Mouse (Mus musculus) brown adipose tissue, adult 24 weeks (tissue): Measurements from ENCODE around the gene Hadha. TPM values are rescaled to one million over a fixed set of nuclear protein-coding genes. Genes with fewer than 3 reads are reported as not detected.
A peak's percentile ranks its signal among the peaks of the same experiment; 100 is the strongest.

Experiments
- H3K27ac ChIP-seq: fragments of 200-500 bp; replicated peaks from 2 replicates; pipeline ENCODE4 v1.5.1; 2012; ENCODE audit warnings: low read depth, mild to moderate bottlenecking, low read length
- H3K4me1 ChIP-seq: fragments of 200-500 bp; 2 replicates; pipeline ENCODE4 v1.6.1; 2012; ENCODE audit warnings: low read length, mixed read lengths; ENCODE audit not compliant: control insufficient read depth, insufficient read depth, insufficient read length
- H3K4me3 ChIP-seq: fragments of 200-500 bp; 2 replicates; pipeline ENCODE4 v1.5.1; 2012; ENCODE audit warnings: low read depth, mild to moderate bottlenecking, low read length, moderate library complexity; ENCODE audit not compliant: insufficient read depth
- polyA plus RNA-seq: library from polyadenylated mRNA; stranded (reverse); fragments of >200 nt; gene quantifications from 2 replicates; pipeline ENCODE4 v1.2.4, GENCODE M21; 2012; ENCODE audit not compliant: missing spikeins, insufficient read depth, insufficient read length

Gene Hadha
- 1,889 and 2,102 TPM in 2 replicates for polyA plus RNA-seq

- peaks cover 7% of the 10 kb centered on the region; the same call in 1 of the 2 replicates for H3K4me1 ChIP-seq
- peak within 1 kb of the TSS; percentile 97 for H3K27ac ChIP-seq
These were observed at the start of gene Hadha, which contains the start of gene Hadhb for GRCm38 (mm10) chr5:30154474-30155394. Hadha (minus strand) TSS chr5:30155162. Hadhb (plus strand) TSS chr5:30155248.

GRCm38 (mm10) chr5:30204441-30204840, 49.5 kb upstream of the Hadha start:
- Histone ChIP-seq H3K27ac (no peak overlapping the region), H3K4me3 (no peak overlapping the region), H3K4me1 (no peaks in the 10 kb centered on the region)

More at GRCm38 (mm10) chr5:30154474-30155394, at the start of gene Hadha, which contains the start of gene Hadhb:
- H3K4me3 ChIP-seq: peak within 1 kb of the TSS; percentile 69

- Histone ChIP-seq H3K27ac (no peak overlapping the region), H3K4me1 (no peaks in the 10 kb centered on the region), H3K4me3 (no peak overlapping the region)
These were observed 48.4 kb upstream of the Hadha start for GRCm38 (mm10) chr5:30203216-30203885.

- H3K27ac ChIP-seq: no peak overlapping the region
These were observed 47.3 kb upstream of the Hadha start for GRCm38 (mm10) chr5:30202221-30202620.

GRCm38 (mm10) chr5:30201521-30201920, 46.6 kb upstream of the Hadha start:
- H3K4me1 ChIP-seq: no peaks in the 10 kb centered on the region
- no peak overlapping the region for H3K4me3 ChIP-seq

More at GRCm38 (mm10) chr5:30202221-30202620, 47.3 kb upstream of the Hadha start:
- H3K4me1 ChIP-seq: no peaks in the 10 kb centered on the region
- no peak overlapping the region for H3K4me3 ChIP-seq

GRCm38 (mm10) chr5:30198257-30198656, 43.3 kb upstream of the Hadha start:
- no peak overlapping the region for H3K4me3 ChIP-seq
- H3K27ac ChIP-seq: no peak overlapping the region

More at GRCm38 (mm10) chr5:30201521-30201920, 46.6 kb upstream of the Hadha start:
- no peak overlapping the region for H3K27ac ChIP-seq

GRCm38 (mm10) chr5:30195340-30195739, 40.4 kb upstream of the Hadha start:
- H3K27ac ChIP-seq: no peak overlapping the region
- H3K4me1 ChIP-seq: no peaks in the 10 kb centered on the region
- no peak overlapping the region for H3K4me3 ChIP-seq

More at GRCm38 (mm10) chr5:30198257-30198656, 43.3 kb upstream of the Hadha start:
- H3K4me1 ChIP-seq: no peaks in the 10 kb centered on the region

GRCm38 (mm10) chr5:30192452-30192851, 37.5 kb upstream of the Hadha start:
- H3K27ac ChIP-seq: no peak overlapping the region
- no peaks in the 10 kb centered on the region for H3K4me1 ChIP-seq
- no peak overlapping the region for H3K4me3 ChIP-seq

GRCm38 (mm10) chr5:30187687-30188485, 32.9 kb upstream of the Hadha start:
- no peak overlapping the region for H3K4me3 ChIP-seq
- no peaks in the 10 kb centered on the region for H3K4me1 ChIP-seq
- H3K27ac ChIP-seq: 0 out of 2 replicates have a peak overlapping the region, but pooled peaks have one; percentile 11

- no peak overlapping the region; the same call in 1 of the 2 replicates for H3K27ac ChIP-seq
- H3K4me1 ChIP-seq: peaks cover 4% of the 10 kb centered on the region; the same call in 1 of the 2 replicates
- H3K4me3 ChIP-seq: no peak overlapping the region
These were observed 20.8 kb upstream of the Hadha start for GRCm38 (mm10) chr5:30175811-30176210.

GRCm38 (mm10) chr5:30172931-30173692, 18.1 kb upstream of the Hadha start:
- peaks cover 12% of the 10 kb centered on the region for H3K4me1 ChIP-seq
- H3K27ac ChIP-seq: peak overlapping the region; percentile 98
- H3K4me3 ChIP-seq: no peak overlapping the region

- H3K27ac ChIP-seq: peak overlapping the region; percentile 98
- H3K4me1 ChIP-seq: peaks cover 12% of the 10 kb centered on the region
- no peak overlapping the region for H3K4me3 ChIP-seq
These were observed 17.2 kb upstream of the Hadha start for GRCm38 (mm10) chr5:30172115-30172514.

GRCm38 (mm10) chr5:30170303-30170940, 15.5 kb upstream of the Hadha start:
- H3K4me1 ChIP-seq: peaks cover 12% of the 10 kb centered on the region
- H3K27ac ChIP-seq: peak overlapping the region; percentile 98
- H3K4me3 ChIP-seq: no peak overlapping the region
